Mouse (Mus musculus): ENCODE results near the gene Glrp1. TPM values are rescaled to one million over a fixed set of nuclear protein-coding genes. Genes with fewer than 3 reads are reported as not detected.

Gene Glrp1
- polyA plus RNA-seq (2012; rRNA removed), result 0.04 and 0.10 TPM in 2 replicates

GRCm38 (mm10) chr1:88509789-88510188 lies at the start of gene Glrp1:
Gene Glrp1 (minus strand): TSS chr1:88510066.
- 20% methylated on average over 8 of the region's 8 CpGs for WGBS
- H3K4me3 ChIP-seq (ENCODE audit: control insufficient read depth, insufficient read depth, low read length), result no peak within 1 kb of the TSS
- peaks cover 16% of the 10 kb centered on the region for H3K4me1 ChIP-seq (replicated peaks; ENCODE audit: control insufficient read depth, insufficient read depth, low read length)
- no peak for DNase-seq
- no peaks in the 10 kb centered on the region for H3K36me3 ChIP-seq (ENCODE audit: control insufficient read depth, insufficient read depth, low read length)
- no peak within 1 kb of the TSS for H3K27ac ChIP-seq (ENCODE audit: control insufficient read depth, insufficient read depth, low read length)
- no peaks in the 10 kb centered on the region for H3K27me3 ChIP-seq (ENCODE audit: control insufficient read depth, insufficient read depth, low read length)
- TF ChIP-seq POLR2A (IDR thresholded peaks at IDR 0.05; ENCODE audit: control insufficient read depth, extremely low read depth, insufficient read depth, low read length, poor library complexity) (no peak), CTCF (IDR thresholded peaks at IDR 0.05; ENCODE audit: borderline replicate concordance, control insufficient read depth, extremely low read depth, insufficient read depth, low read length, poor library complexity) (no peak)

- Histone ChIP-seq H3K4me1 (replicated peaks; ENCODE audit: control insufficient read depth, insufficient read depth, low read length) (no peaks in the 10 kb centered on the region), H3K27ac (ENCODE audit: control insufficient read depth, insufficient read depth, low read length) (no peak overlapping the region), H3K4me3 (ENCODE audit: control insufficient read depth, insufficient read depth, low read length) (no peak overlapping the region), H3K36me3 (ENCODE audit: control insufficient read depth, insufficient read depth, low read length) (no peaks in the 10 kb centered on the region), H3K27me3 (ENCODE audit: control insufficient read depth, insufficient read depth, low read length) (no peaks in the 10 kb centered on the region)
- TF ChIP-seq CTCF (IDR thresholded peaks at IDR 0.05; ENCODE audit: borderline replicate concordance, control insufficient read depth, extremely low read depth, insufficient read depth, low read length, poor library complexity) (no peak), POLR2A (IDR thresholded peaks at IDR 0.05; ENCODE audit: control insufficient read depth, extremely low read depth, insufficient read depth, low read length, poor library complexity) (no peak)
- WGBS, result 85% methylated on average over 7 of the region's 7 CpGs
- DNase-seq, result no peak
Measured at GRCm38 (mm10) chr1:88559258-88559657, 49.4 kb upstream of the Glrp1 start.

DNA sequence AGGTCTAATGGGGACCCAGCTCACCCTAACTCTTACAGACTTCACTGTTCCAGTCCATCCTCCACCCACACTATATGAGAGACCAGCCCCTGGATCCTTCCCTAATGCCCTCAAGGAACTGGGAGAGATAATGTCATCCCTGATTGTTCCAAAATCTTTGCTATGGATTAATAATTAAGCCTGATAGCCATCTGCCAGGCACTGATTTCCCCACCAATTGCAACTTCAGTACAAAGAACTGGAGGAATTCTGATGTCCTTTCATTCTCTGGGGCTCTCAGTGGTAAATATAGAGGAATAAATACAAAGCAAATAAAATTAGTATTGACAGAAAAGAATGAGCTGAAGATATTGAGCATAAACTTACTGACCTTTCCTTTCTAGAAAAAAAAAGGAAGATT lies 48.9 kb upstream of the Glrp1 start:
- H3K27me3 ChIP-seq (ENCODE audit: control insufficient read depth, insufficient read depth, low read length), result no peaks in the 10 kb centered on the region
- DNase-seq, result no peak
- TF ChIP-seq POLR2A (IDR thresholded peaks at IDR 0.05; ENCODE audit: control insufficient read depth, extremely low read depth, insufficient read depth, low read length, poor library complexity) (no peak), CTCF (IDR thresholded peaks at IDR 0.05; ENCODE audit: borderline replicate concordance, control insufficient read depth, extremely low read depth, insufficient read depth, low read length, poor library complexity) (no peak)

DNA sequence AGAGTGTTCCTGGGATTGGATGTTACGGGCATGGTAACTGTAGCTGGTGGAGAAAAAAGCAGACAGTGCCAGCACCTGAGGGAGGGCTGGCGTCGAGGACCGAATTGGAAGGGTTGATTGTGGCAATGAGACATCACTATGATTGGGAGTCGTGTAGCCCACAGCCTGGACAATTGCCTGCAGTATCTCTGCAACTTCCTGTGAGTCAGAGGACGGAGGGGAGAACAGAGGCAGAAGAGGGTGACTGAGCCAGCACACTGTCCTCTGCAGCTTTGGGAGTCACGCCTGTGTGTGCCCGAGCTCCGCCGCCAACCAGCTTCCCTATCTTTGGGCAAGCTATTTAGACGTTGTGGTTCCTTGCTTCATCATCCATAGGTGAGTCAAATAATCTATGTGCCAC lies 46.5 kb upstream of the Glrp1 start:
- no peaks in the 10 kb centered on the region for H3K27me3 ChIP-seq (ENCODE audit: control insufficient read depth, insufficient read depth, low read length)
- H3K4me3 ChIP-seq (ENCODE audit: control insufficient read depth, insufficient read depth, low read length), result no peak overlapping the region
- 90% methylated on average over 11 of the region's 11 CpGs for WGBS
- no peak overlapping the region for H3K27ac ChIP-seq (ENCODE audit: control insufficient read depth, insufficient read depth, low read length)
- DNase-seq, result no peak
- TF ChIP-seq POLR2A (IDR thresholded peaks at IDR 0.05; ENCODE audit: control insufficient read depth, extremely low read depth, insufficient read depth, low read length, poor library complexity), result no peak
- TF ChIP-seq CTCF (IDR thresholded peaks at IDR 0.05; ENCODE audit: borderline replicate concordance, control insufficient read depth, extremely low read depth, insufficient read depth, low read length, poor library complexity), result no peak
- peaks cover 5% of the 10 kb centered on the region for H3K4me1 ChIP-seq (replicated peaks; ENCODE audit: control insufficient read depth, insufficient read depth, low read length)
- H3K36me3 ChIP-seq (ENCODE audit: control insufficient read depth, insufficient read depth, low read length), result no peaks in the 10 kb centered on the region

More for the DNA sequence above, 48.9 kb upstream of the Glrp1 start:
- H3K4me3 ChIP-seq (ENCODE audit: control insufficient read depth, insufficient read depth, low read length), result no peak overlapping the region
- H3K36me3 ChIP-seq (ENCODE audit: control insufficient read depth, insufficient read depth, low read length), result no peaks in the 10 kb centered on the region
- no peak overlapping the region for H3K27ac ChIP-seq (ENCODE audit: control insufficient read depth, insufficient read depth, low read length)
- H3K4me1 ChIP-seq (replicated peaks; ENCODE audit: control insufficient read depth, insufficient read depth, low read length), result no peaks in the 10 kb centered on the region

GRCm38 (mm10) chr1:88553500-88554187 lies 43.8 kb upstream of the Glrp1 start:
- no peak for DNase-seq
- TF ChIP-seq POLR2A (IDR thresholded peaks at IDR 0.05; ENCODE audit: control insufficient read depth, extremely low read depth, insufficient read depth, low read length, poor library complexity) (no peak), CTCF (IDR thresholded peaks at IDR 0.05; ENCODE audit: borderline replicate concordance, control insufficient read depth, extremely low read depth, insufficient read depth, low read length, poor library complexity) (no peak)
- H3K4me3 ChIP-seq (ENCODE audit: control insufficient read depth, insufficient read depth, low read length), result no peak overlapping the region
- 17% methylated on average over 7 of the region's 7 CpGs for WGBS
- no peak overlapping the region for H3K27ac ChIP-seq (ENCODE audit: control insufficient read depth, insufficient read depth, low read length)
- H3K36me3 ChIP-seq (ENCODE audit: control insufficient read depth, insufficient read depth, low read length), result no peaks in the 10 kb centered on the region
- no peaks in the 10 kb centered on the region for H3K27me3 ChIP-seq (ENCODE audit: control insufficient read depth, insufficient read depth, low read length)
- H3K4me1 ChIP-seq (replicated peaks; ENCODE audit: control insufficient read depth, insufficient read depth, low read length), result peaks cover 14% of the 10 kb centered on the region

DNA sequence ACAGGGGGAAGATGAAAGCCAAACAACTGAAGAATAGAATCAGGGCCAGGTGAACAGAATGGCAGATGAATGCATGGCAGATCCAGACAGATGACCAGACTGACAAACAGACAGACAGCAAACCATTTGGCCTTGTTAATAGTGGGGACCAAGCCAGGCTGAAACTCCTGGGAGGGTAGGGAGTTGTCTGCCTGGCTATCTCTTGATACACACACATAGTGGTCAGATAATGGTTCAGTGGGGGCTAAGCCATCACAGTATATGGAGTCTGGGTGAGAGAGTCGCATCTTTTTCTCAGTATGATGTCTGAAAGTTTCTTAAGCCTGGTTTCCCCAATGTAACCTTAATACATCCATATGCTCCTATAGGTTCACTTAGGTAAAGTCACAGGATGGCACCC lies 39.4 kb upstream of the Glrp1 start:
- no peak for DNase-seq
- H3K4me3 ChIP-seq (ENCODE audit: control insufficient read depth, insufficient read depth, low read length), result no peak overlapping the region
- H3K27ac ChIP-seq (ENCODE audit: control insufficient read depth, insufficient read depth, low read length), result no peak overlapping the region
- H3K27me3 ChIP-seq (ENCODE audit: control insufficient read depth, insufficient read depth, low read length), result no peaks in the 10 kb centered on the region
- peaks cover 14% of the 10 kb centered on the region for H3K4me1 ChIP-seq (replicated peaks; ENCODE audit: control insufficient read depth, insufficient read depth, low read length)
- TF ChIP-seq POLR2A (IDR thresholded peaks at IDR 0.05; ENCODE audit: control insufficient read depth, extremely low read depth, insufficient read depth, low read length, poor library complexity) (no peak), CTCF (IDR thresholded peaks at IDR 0.05; ENCODE audit: borderline replicate concordance, control insufficient read depth, extremely low read depth, insufficient read depth, low read length, poor library complexity) (no peak)
- 100% methylated on average over 1 of the region's 1 CpGs for WGBS
- H3K36me3 ChIP-seq (ENCODE audit: control insufficient read depth, insufficient read depth, low read length), result no peaks in the 10 kb centered on the region

GRCm38 (mm10) chr1:88547172-88547571 lies 37.3 kb upstream of the Glrp1 start:
- 94% methylated on average over 7 of the region's 7 CpGs for whole genome bisulfite sequencing
- TF ChIP-seq POLR2A (IDR thresholded peaks at IDR 0.05; ENCODE audit: control insufficient read depth, extremely low read depth, insufficient read depth, low read length, poor library complexity) (no peak), CTCF (IDR thresholded peaks at IDR 0.05; ENCODE audit: borderline replicate concordance, control insufficient read depth, extremely low read depth, insufficient read depth, low read length, poor library complexity) (no peak)
- Histone ChIP-seq H3K36me3 (ENCODE audit: control insufficient read depth, insufficient read depth, low read length) (no peaks in the 10 kb centered on the region), H3K4me1 (replicated peaks; ENCODE audit: control insufficient read depth, insufficient read depth, low read length) (peaks cover 14% of the 10 kb centered on the region), H3K27ac (ENCODE audit: control insufficient read depth, insufficient read depth, low read length) (no peak overlapping the region), H3K27me3 (ENCODE audit: control insufficient read depth, insufficient read depth, low read length) (no peaks in the 10 kb centered on the region), H3K4me3 (ENCODE audit: control insufficient read depth, insufficient read depth, low read length) (no peak overlapping the region)
- no peak for DNase-seq
